Mouse (Mus musculus) adipocyte (in vitro differentiated cells): ENCODE measurements around the gene Hps1.
A peak's percentile ranks its signal among the peaks of the same experiment; 100 is the strongest.

Source experiments
- DNase-seq: peaks from one replicate; pipeline ENCODE4 v3.0.0-alpha.2; 2016; ENCODE audit warnings: low spot score

The Hps1 gene

GRCm38 (mm10) chr19:42755148-42755870 lies 24.5 kb downstream of the Hps1 start:
- no peak for DNase-seq

GRCm38 (mm10) chr19:42753141-42753917 lies 26.4 kb downstream of the Hps1 start:
- peak; percentile 97 for DNase-seq

GRCm38 (mm10) chr19:42752363-42752931 lies 27.3 kb downstream of the Hps1 start, which contains the start of gene Pyroxd2:
Pyroxd2 (minus strand) TSS chr19:42752775.
- DNase-seq = peak; percentile 80

GRCm38 (mm10) chr19:42750196-42750595 lies 29.6 kb downstream of the Hps1 start:
- DNase-seq = no peak

- no peak for DNase-seq
Observed at GRCm38 (mm10) chr19:42746702-42747101, 33.1 kb downstream of the Hps1 start.

GRCm38 (mm10) chr19:42745869-42746224 lies 33.9 kb downstream of the Hps1 start:
- no peak for DNase-seq

GRCm38 (mm10) chr19:42745084-42745868 lies 34.5 kb downstream of the Hps1 start:
- DNase-seq = peak; percentile 57

GRCm38 (mm10) chr19:42744162-42744586 lies 35.6 kb downstream of the Hps1 start:
- peak; percentile 72 for DNase-seq

GRCm38 (mm10) chr19:42743261-42743660 lies 36.5 kb downstream of the Hps1 start:
- DNase-seq = no peak

GRCm38 (mm10) chr19:42741884-42742283 lies 37.9 kb downstream of the Hps1 start:
- DNase-seq = no peak

GRCm38 (mm10) chr19:42740163-42740899 lies 39.4 kb downstream of the Hps1 start:
- DNase-seq = no peak

- DNase-seq = no peak
Observed at GRCm38 (mm10) chr19:42739734-42740133, 40.0 kb downstream of the Hps1 start.

- no peak for DNase-seq
Observed at GRCm38 (mm10) chr19:42737753-42738152, 42.0 kb downstream of the Hps1 start.

GRCm38 (mm10) chr19:42734982-42735381 lies 44.8 kb downstream of the Hps1 start:
- DNase-seq = no peak

- no peak for DNase-seq
Observed at GRCm38 (mm10) chr19:42727424-42727823, 52.4 kb downstream of the Hps1 start.

GRCm38 (mm10) chr19:42726766-42727165 lies 53.0 kb downstream of the Hps1 start:
- no peak for DNase-seq

GRCm38 (mm10) chr19:42725973-42726350 lies 53.8 kb downstream of the Hps1 start:
- no peak for DNase-seq

GRCm38 (mm10) chr19:42725056-42725972 lies 54.5 kb downstream of the Hps1 start:
- DNase-seq = no peak

GRCm38 (mm10) chr19:42723302-42723701 lies 56.5 kb downstream of the Hps1 start:
- DNase-seq = no peak

- DNase-seq = peak; percentile 18
Observed at GRCm38 (mm10) chr19:42722500-42722899, 57.3 kb downstream of the Hps1 start.
